Mouse (Mus musculus): Measurements from ENCODE around the gene Nphs1. TPM values are rescaled to one million over a fixed set of nuclear protein-coding genes. Genes with fewer than 3 reads are reported as not detected.
A peak's percentile ranks its signal among the peaks of the same experiment; 100 is the strongest.

Nphs1 gene
- polyA plus RNA-seq, 1 experiment from 2014 or later: 4.8 TPM

DNA sequence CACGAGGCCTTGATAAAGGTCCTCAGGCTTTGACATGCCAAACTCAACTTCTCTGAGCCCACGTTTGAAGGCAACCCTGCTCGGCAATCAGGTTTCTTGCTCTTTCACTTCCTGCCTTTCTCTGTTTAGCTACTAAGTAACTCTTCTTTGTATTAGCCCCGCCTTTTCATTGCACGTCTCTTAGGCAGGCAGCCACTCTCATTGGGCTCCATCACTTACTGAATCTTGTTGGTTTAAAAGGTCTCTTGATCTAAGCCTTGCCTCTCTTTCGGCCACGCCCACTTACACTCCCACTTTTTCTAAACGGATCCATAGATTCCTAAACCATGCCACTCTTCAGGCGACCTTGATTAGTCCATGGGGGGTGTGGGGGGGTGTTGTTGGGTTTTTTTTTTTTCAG is 14.4 kb upstream of the Nphs1 start:
- peaks cover 43% of the 10 kb centered on the region for H3K27me3 ChIP-seq
- no peak overlapping the region for H3K27ac ChIP-seq
- H3K4me2 ChIP-seq: peak overlapping the region; percentile 93
- no peak for ATAC-seq (replicated peaks; ENCODE audit: low FRiP score)
- no peak overlapping the region for H3K9ac ChIP-seq
- 23% methylated on average over 9 of the region's 9 CpGs for WGBS
- peak overlapping the region; percentile 70; the same call in 1 of the 2 replicates for H3K4me3 ChIP-seq (replicated peaks)
- H3K9me3 ChIP-seq (replicated peaks): peaks cover 6% of the 10 kb centered on the region; the same call in 1 of the 2 replicates
- H3K36me3 ChIP-seq: no peaks in the 10 kb centered on the region
- H3K4me1 ChIP-seq: peaks cover 34% of the 10 kb centered on the region

DNA sequence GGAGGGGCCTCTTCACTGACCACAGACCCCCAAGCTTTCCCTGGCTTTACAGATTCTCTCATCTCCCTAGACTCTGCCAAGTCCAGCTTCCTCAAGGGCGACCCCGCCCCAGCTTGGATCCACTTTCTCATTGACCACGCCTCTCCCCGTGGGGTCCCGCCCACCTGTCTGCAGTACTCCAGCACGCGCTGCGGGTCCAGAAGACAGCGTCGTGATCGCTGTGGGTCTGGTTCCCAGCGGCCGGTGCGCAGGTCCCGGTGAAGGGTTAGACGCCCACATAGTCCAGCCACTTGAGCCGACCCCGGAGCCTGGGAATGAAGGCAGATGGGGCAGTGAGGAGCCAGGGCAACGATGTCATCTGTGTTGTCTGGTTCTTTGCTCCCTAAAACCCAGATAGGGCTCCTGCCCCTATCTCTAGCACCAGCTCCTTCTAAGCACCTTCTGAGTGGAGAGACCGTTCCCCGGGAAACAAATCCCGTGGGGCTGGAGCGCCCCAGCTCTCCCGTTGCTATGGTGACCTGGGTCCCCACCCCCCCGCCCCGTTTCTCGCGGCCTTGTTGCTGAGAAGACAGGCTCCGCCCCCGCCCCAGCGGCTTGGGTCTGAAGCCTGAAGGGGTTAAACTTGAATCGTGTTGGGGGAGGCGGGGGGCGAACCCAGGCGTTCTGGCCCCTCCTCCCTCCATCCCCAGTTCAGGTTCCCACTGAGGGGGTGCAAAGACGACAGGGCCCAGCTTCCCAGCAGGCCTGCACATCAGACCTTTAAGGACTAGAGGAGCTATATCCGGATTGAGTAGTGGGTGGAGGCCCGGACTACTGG is 13.8 kb upstream of the Nphs1 start:
- H3K4me2 ChIP-seq: peak overlapping the region; percentile 93
- peaks cover 34% of the 10 kb centered on the region for H3K4me1 ChIP-seq
- H3K9ac ChIP-seq: peak overlapping the region; percentile 64
- peak overlapping the region; percentile 70 for H3K4me3 ChIP-seq (replicated peaks)
- H3K36me3 ChIP-seq: no peaks in the 10 kb centered on the region
- H3K9me3 ChIP-seq (replicated peaks): peaks cover 6% of the 10 kb centered on the region; the same call in 1 of the 2 replicates
- no peak overlapping the region for H3K27ac ChIP-seq
- H3K27me3 ChIP-seq: peaks cover 43% of the 10 kb centered on the region
- ATAC-seq (replicated peaks; ENCODE audit: low FRiP score): no peak; the same call in 1 of the 2 replicates
- WGBS: 1% methylated on average over 36 of the region's 38 CpGs

DNA sequence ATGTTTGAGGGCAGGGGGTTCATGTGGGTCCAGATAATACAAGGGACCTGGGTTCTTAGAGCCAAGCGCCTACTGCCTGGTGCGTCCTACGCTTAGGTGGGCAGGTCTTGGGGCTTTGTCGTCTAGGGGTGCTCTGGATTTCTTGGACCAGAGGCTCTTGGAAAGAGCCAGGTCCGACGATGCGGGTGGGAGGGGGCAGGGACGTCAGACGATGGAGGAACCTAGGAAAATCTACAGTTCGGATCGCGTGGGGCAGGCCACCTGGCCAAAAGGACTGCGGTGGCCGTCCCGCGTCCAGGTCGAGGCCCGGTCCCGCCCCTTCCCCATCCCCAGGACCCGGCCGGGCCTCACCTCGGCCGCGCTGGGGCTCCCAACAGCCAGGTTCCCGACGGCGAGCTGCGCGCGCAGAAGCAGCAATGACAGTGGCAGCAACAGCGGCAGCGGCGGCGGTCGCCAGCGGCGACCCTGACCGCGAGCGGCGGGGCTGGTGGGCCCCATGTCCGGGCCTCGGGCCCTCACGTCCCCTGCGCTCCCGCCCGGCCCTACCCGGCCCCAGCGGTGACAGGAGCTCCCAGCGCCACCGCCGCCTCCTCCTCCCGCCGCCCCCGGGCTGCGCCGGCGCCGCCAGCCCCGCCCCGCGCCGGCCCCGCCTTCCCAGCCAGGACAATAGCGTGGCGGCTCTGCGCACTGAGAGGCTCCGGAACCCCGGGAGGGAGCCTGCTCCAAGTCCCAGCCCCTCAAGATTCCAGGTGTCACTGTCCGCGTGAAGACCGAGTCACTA is 13.0 kb upstream of the Nphs1 start, which contains the start of gene Aplp1:
Gene Aplp1, minus strand, starts transcription at position 565 of the 781 bp plus-strand sequence.
- WGBS: under 1% methylated on average over 54 of the region's 72 CpGs
- no peak within 1 kb of the TSS for H3K27ac ChIP-seq
- ATAC-seq (replicated peaks; ENCODE audit: low FRiP score): peak; percentile 66

DNA sequence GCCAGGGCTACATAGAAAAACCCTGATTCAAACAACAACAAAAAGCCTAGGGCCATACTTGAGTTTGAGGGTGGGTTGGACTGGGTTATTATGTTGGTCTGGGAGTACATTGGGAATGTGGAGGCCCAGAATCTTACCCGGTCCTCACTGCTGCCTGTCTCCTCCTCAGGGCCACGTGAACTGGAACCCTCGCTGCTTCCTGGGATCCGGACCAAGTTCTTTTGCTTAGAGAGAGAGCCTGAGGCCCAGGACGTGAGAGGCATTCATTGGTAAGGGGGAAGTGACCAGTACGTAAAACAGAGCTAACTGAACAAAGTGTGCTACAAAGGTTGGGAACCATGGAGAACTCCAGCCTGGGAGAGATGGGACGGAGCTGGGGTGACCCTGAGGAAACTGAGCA is 7.9 kb upstream of the Nphs1 start:
- Histone ChIP-seq H3K27me3 (peaks cover 69% of the 10 kb centered on the region), H3K4me1 (peaks cover 14% of the 10 kb centered on the region), H3K9me3 (replicated peaks) (peaks cover 6% of the 10 kb centered on the region; the same call in 1 of the 2 replicates), H3K4me2 (no peak overlapping the region), H3K36me3 (no peaks in the 10 kb centered on the region), H3K9ac (no peak overlapping the region), H3K27ac (no peak overlapping the region), H3K4me3 (replicated peaks) (no peak overlapping the region)
- 75% methylated on average over 7 of the region's 7 CpGs for WGBS
- ATAC-seq (replicated peaks; ENCODE audit: low FRiP score): no peak

More for the DNA sequence above, 13.0 kb upstream of the Nphs1 start, which contains the start of gene Aplp1:
- peak within 1 kb of the TSS; percentile 93 for H3K4me2 ChIP-seq
- H3K9me3 ChIP-seq (replicated peaks): peaks cover 6% of the 10 kb centered on the region; the same call in 1 of the 2 replicates
- H3K4me3 ChIP-seq (replicated peaks): peak within 1 kb of the TSS; percentile 70
- H3K4me1 ChIP-seq: peaks cover 34% of the 10 kb centered on the region
- peak within 1 kb of the TSS; percentile 64 for H3K9ac ChIP-seq
- H3K27me3 ChIP-seq: peaks cover 40% of the 10 kb centered on the region
- H3K36me3 ChIP-seq: no peaks in the 10 kb centered on the region

DNA sequence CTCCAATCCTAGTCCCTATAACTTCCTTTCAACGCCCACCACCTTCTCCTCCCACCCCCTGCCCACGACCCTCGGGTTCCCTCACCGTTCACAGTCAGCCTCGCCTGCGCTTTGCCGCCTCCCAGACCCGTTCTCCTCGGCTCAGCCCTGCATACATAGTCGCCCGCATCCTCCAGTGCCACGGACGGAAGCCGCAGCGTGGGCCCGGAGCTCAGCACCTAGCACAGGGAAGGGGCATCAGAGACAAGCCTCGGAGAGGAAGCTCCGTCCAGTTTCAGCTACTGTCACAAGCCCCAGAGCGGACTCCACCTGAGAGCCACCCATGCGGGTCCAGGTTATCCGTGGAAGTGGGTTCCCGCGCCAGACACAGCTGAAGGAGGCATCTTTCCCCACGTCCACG is 4.8 kb upstream of the Nphs1 start:
- peak overlapping the region; percentile 16; the same call in 1 of the 2 replicates for H3K4me3 ChIP-seq (replicated peaks)
- peaks cover 28% of the 10 kb centered on the region for H3K4me1 ChIP-seq
- peak overlapping the region; percentile 48 for H3K4me2 ChIP-seq
- no peaks in the 10 kb centered on the region for H3K36me3 ChIP-seq
- H3K9me3 ChIP-seq (replicated peaks): 0 out of 2 replicates have a peak, but pooled peaks cover under 1% of the 10 kb centered on the region
- ATAC-seq (replicated peaks; ENCODE audit: low FRiP score): no peak
- H3K27ac ChIP-seq: no peak overlapping the region
- no peak overlapping the region for H3K9ac ChIP-seq
- 13% methylated on average over 25 of the region's 25 CpGs for WGBS
- H3K27me3 ChIP-seq: peaks cover 85% of the 10 kb centered on the region

DNA sequence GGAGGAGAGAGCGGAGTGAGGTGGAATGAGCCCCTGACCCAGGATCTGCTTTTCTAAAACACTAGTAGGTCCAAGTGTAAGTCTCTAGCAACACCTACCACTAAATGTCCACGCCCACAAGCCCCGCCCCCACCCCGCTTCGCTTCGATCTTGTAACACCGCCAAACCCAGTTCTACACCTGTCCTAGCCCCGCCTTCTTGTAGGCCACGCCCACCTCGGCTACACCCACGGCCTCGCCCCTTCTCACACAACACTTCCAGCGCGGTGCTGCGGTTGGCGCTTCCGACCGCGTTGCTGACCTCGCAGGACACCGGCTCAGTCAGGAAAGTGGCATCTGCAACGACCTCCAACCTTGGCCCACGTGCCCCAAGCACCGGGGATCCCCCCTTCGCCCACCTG is 4.3 kb upstream of the Nphs1 start:
- Histone ChIP-seq H3K9me3 (replicated peaks) (no peaks in the 10 kb centered on the region), H3K4me1 (peaks cover 28% of the 10 kb centered on the region), H3K27ac (no peak overlapping the region), H3K27me3 (peaks cover 89% of the 10 kb centered on the region), H3K4me2 (peak overlapping the region; percentile 48), H3K4me3 (replicated peaks) (peak overlapping the region; percentile 16), H3K36me3 (no peaks in the 10 kb centered on the region), H3K9ac (no peak overlapping the region)
- ATAC-seq (replicated peaks; ENCODE audit: low FRiP score): 0 out of 2 replicates have a peak, but pooled peaks have one; percentile 38
- 1% methylated on average over 25 of the region's 25 CpGs for WGBS

DNA sequence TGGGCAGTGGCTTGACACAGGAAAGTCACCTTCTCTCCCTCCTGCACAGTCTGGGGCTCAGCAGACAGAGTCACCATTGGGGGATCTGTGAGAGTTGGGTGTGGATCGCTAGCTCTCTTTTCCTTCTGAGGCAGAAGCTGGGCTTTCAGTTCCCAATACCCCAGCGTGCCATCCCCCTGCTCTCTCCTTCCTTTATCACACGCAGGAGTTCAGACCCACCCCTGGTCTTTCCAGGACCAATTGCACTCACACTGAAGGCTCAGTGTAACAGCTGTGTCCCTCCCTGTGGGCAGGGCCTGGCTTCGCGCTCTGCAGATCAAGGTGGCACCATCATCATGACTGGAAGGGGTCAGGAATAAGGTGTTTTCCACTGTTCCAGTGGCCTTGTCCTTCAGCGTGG is 3.9 kb upstream of the Nphs1 start:
- peaks cover 94% of the 10 kb centered on the region for H3K27me3 ChIP-seq
- no peaks in the 10 kb centered on the region for H3K9me3 ChIP-seq (replicated peaks)
- H3K9ac ChIP-seq: no peak overlapping the region
- no peak overlapping the region for H3K27ac ChIP-seq
- H3K4me2 ChIP-seq: peak overlapping the region; percentile 48
- no peak overlapping the region for H3K4me3 ChIP-seq (replicated peaks)
- no peaks in the 10 kb centered on the region for H3K36me3 ChIP-seq
- 0 out of 2 replicates have a peak, but pooled peaks have one; percentile 20 for ATAC-seq (replicated peaks; ENCODE audit: low FRiP score)
- WGBS: 5% methylated on average over 6 of the region's 6 CpGs
- peaks cover 28% of the 10 kb centered on the region for H3K4me1 ChIP-seq

DNA sequence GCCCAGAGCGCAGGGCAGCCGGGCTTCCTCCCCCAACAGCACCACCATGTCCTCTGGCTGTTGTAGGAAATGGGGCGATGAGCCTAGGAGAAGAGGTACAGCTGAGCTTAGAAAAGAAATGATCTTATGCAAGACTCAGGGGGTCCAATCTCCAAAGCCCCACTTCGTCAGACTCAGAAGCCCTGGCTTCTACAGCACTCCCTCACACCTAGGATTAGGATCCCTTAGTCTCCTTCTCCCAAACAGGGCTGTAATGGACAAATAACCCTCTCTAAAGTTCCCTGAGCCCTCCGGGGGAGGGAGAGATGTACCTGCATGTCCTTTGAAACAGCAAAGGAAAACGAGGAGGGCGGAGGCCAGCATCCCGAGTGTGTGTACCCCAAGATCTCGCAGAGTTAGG is 1.6 kb upstream of the Nphs1 start:
- Histone ChIP-seq H3K4me2 (peak overlapping the region; percentile 46), H3K4me3 (replicated peaks) (peak overlapping the region; percentile 20; the same call in 1 of the 2 replicates)

DNA sequence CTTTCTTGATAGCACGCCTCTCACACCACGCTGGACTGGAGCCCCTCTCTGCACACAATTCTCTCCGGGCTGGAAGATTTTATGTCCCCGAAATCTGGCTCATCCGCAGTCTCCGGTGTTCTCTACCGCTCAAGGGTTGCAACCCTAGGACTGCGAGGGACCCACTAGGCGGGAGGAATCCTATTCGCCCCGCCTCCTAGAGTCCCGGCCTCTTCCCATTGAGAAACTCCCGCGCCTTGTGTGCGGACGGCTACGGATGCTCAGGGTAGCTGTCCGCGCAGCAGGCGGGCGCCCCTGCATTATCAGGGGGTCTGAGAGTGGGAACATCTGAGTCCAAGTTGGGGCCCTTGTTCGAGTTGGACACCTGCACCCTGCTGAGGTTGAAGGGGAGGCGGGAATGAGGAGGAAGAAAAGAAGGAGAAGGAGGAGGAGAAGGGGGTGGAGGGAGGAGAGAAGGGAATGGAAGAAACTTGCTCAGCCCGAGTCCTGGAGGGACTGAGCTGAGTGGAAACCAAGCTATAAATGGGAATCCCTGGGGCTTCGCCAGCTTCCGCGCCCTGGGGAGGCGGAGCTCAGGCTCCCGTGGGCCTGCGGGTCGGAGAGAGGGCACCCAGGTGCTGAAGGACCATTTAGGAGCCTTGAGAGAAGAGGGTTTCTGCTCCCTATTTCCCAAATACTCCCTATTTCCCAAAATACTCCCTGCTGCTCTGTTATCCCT is 1.0 kb upstream of the Nphs1 start:
- H3K27ac ChIP-seq: no peak overlapping the region
- peak overlapping the region; percentile 46 for H3K4me2 ChIP-seq
- H3K27me3 ChIP-seq: peaks cover 99% of the 10 kb centered on the region
- H3K9ac ChIP-seq: no peak overlapping the region
- no peaks in the 10 kb centered on the region for H3K9me3 ChIP-seq (replicated peaks)
- no peak for ATAC-seq (replicated peaks; ENCODE audit: low FRiP score)
- WGBS: under 1% methylated on average over 31 of the region's 31 CpGs
- H3K4me3 ChIP-seq (replicated peaks): peak overlapping the region; percentile 20
- H3K4me1 ChIP-seq: peaks cover 28% of the 10 kb centered on the region
- no peaks in the 10 kb centered on the region for H3K36me3 ChIP-seq

More for the DNA sequence above, 1.6 kb upstream of the Nphs1 start:
- Histone ChIP-seq H3K4me1 (peaks cover 28% of the 10 kb centered on the region), H3K36me3 (no peaks in the 10 kb centered on the region), H3K27ac (no peak overlapping the region), H3K9me3 (replicated peaks) (no peaks in the 10 kb centered on the region), H3K9ac (no peak overlapping the region), H3K27me3 (peaks cover 99% of the 10 kb centered on the region)
- ATAC-seq (replicated peaks; ENCODE audit: low FRiP score): no peak
- under 1% methylated on average over 9 of the region's 9 CpGs for WGBS

DNA sequence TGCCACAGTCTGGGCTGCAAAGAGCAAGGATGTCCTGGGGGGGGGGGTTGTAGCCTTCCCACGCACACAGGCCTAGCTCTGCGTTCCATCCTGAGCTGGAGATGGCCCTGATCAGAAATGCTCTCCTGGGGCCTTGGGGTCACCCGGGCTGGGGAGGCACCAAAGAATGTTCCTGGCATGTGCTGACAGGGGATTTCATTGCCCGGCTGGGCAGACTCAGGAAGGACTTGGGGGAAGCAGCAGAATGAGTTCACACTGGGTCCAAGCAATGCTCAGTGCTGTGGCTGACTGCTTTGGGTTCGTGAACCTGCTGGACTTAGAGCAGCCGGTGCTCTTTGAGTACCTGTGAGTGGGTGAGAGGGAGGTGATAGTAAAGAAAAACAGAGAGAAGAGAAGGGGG is 1.4 kb downstream of the Nphs1 start:
- Histone ChIP-seq H3K4me2 (no peak overlapping the region), H3K27me3 (peaks cover 100% of the 10 kb centered on the region), H3K9me3 (replicated peaks) (no peaks in the 10 kb centered on the region), H3K4me3 (replicated peaks) (no peak overlapping the region), H3K27ac (no peak overlapping the region), H3K36me3 (no peaks in the 10 kb centered on the region), H3K9ac (no peak overlapping the region), H3K4me1 (peaks cover 21% of the 10 kb centered on the region)
- 43% methylated on average over 6 of the region's 6 CpGs for WGBS
- 0 out of 2 replicates have a peak, but pooled peaks have one; percentile 13 for ATAC-seq (replicated peaks; ENCODE audit: low FRiP score)

DNA sequence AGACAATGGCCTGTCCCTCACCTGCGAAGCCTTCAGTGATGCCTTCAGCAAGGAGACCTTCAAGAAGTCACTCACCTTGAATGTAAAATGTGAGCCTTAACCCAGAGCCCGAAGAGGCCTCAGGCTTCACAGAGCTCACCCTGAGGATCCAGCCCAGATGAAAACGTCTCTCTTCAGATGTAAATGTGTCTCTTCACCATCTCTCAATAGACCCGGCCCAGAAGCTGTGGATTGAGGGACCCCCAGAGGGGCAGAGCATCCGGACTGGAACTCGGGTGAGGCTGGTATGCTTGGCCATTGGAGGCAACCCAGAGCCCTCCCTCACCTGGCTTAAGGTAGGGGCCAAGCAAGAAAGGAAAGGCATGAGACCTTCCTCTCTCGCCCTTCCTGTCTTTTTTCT is 5.5 kb downstream of the Nphs1 start:
- 25% methylated on average over 7 of the region's 7 CpGs for WGBS
- Histone ChIP-seq H3K4me3 (replicated peaks) (no peak overlapping the region), H3K27me3 (peaks cover 100% of the 10 kb centered on the region), H3K36me3 (no peaks in the 10 kb centered on the region), H3K4me2 (no peak overlapping the region), H3K4me1 (peaks cover 6% of the 10 kb centered on the region; the same call in 1 of the 2 replicates), H3K9me3 (replicated peaks) (no peaks in the 10 kb centered on the region), H3K27ac (no peak overlapping the region), H3K9ac (no peak overlapping the region)
- ATAC-seq (replicated peaks; ENCODE audit: low FRiP score): no peak

Data from kidney, embryonic 15.5 days (tissue).